Mouse (Mus musculus) 416B (cell line): Measurements from ENCODE around the gene Ccl6.

Experiments
- DNase-seq: peaks from one replicate; pipeline ENCODE4 v3.0.0; 2011; ENCODE audit warnings: low read depth

The Ccl6 gene

GRCm38 (mm10) chr11:83592853-83593252 is at the start of gene Ccl6:
Ccl6 (minus strand) TSS chr11:83593087.
- no peak for DNase-seq

GRCm38 (mm10) chr11:83641216-83641615 is 48.3 kb upstream of the Ccl6 start:
- peak; percentile 71 for DNase-seq

GRCm38 (mm10) chr11:83640141-83640540 is 47.3 kb upstream of the Ccl6 start:
- peak; percentile 96 for DNase-seq

GRCm38 (mm10) chr11:83639533-83639932 is 46.6 kb upstream of the Ccl6 start:
- peak; percentile 81 for DNase-seq

GRCm38 (mm10) chr11:83638934-83639333 is 46.0 kb upstream of the Ccl6 start:
- peak; percentile 59 for DNase-seq

GRCm38 (mm10) chr11:83636742-83637235 is 43.9 kb upstream of the Ccl6 start:
- DNase-seq = no peak

GRCm38 (mm10) chr11:83634898-83635297 is 42.0 kb upstream of the Ccl6 start:
- no peak for DNase-seq

- DNase-seq = no peak
These were observed 41.5 kb upstream of the Ccl6 start for GRCm38 (mm10) chr11:83634425-83634824.

- DNase-seq = peak; percentile 68
These were observed 39.9 kb upstream of the Ccl6 start for GRCm38 (mm10) chr11:83632744-83633143.

- no peak for DNase-seq
These were observed 38.2 kb upstream of the Ccl6 start for GRCm38 (mm10) chr11:83631065-83631464.

- no peak for DNase-seq
These were observed 37.7 kb upstream of the Ccl6 start for GRCm38 (mm10) chr11:83630630-83631029.

- DNase-seq = peak; percentile 69
These were observed 35.9 kb upstream of the Ccl6 start for GRCm38 (mm10) chr11:83628808-83629207.

GRCm38 (mm10) chr11:83623586-83623985 is 30.7 kb upstream of the Ccl6 start:
- DNase-seq = no peak

- no peak for DNase-seq
These were observed 26.1 kb upstream of the Ccl6 start for GRCm38 (mm10) chr11:83619037-83619436.

GRCm38 (mm10) chr11:83618238-83618637 is 25.4 kb upstream of the Ccl6 start:
- DNase-seq = peak; percentile 85

GRCm38 (mm10) chr11:83616586-83616985 is 23.7 kb upstream of the Ccl6 start:
- DNase-seq = peak; percentile 70

- no peak for DNase-seq
These were observed 18.0 kb upstream of the Ccl6 start for GRCm38 (mm10) chr11:83610900-83611299.

- DNase-seq = no peak
These were observed 13.5 kb upstream of the Ccl6 start for GRCm38 (mm10) chr11:83606396-83606795.

- DNase-seq = peak; percentile 69
These were observed 12.6 kb upstream of the Ccl6 start for GRCm38 (mm10) chr11:83605535-83605934.

- DNase-seq = peak; percentile 62
These were observed 11.8 kb upstream of the Ccl6 start for GRCm38 (mm10) chr11:83604698-83605097.

GRCm38 (mm10) chr11:83603399-83603798 is 10.5 kb upstream of the Ccl6 start:
- peak; percentile 49 for DNase-seq

- peak; percentile 86 for DNase-seq
These were observed 7.7 kb upstream of the Ccl6 start for GRCm38 (mm10) chr11:83600576-83600975.

GRCm38 (mm10) chr11:83598991-83599390 is 6.1 kb upstream of the Ccl6 start:
- no peak for DNase-seq

GRCm38 (mm10) chr11:83598207-83598837 is 5.4 kb upstream of the Ccl6 start:
- peak; percentile 79 for DNase-seq
